ENCODE assay signal across 7 mouse cellular contexts in the genomic region with DNA sequence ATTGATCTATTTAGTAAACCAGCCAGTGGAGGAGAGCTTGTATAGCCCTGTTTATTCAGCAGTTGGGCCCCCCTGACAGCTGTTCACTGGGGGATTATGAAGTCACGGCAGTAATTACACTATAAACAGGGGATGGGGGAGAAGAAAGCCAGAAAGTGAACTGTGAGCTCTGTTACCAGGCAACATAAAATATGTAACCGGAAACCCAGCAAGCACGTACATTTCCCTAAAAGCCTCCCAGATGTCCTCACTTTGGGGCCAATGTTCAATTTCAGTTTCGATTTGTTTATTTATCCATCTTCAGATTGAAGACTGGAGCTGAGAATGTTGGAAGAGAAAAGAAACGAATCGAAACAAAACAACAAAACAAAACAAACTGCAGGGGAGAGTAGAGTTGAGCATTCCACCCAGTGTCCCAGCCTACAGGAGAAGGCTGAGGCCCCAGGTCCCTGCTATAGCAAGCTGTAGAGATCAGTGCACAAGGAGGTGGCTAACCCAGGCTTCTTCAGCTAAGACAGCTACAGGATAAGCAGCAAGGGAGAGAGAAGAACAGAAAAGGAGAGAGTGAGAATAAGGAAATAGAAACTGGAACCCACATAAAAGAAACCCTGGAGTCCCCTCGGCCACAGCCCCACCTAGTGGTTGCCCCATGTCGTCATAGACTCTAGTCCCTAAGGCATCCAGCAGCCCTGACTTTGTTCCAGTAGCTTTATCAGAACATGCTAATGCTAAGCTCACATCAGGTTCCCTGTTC.
DNase-seq lines count a peak whose midpoint lies in the region; ATAC-seq and TF ChIP-seq lines count a peak whose summit lies in the region.

No protein-coding gene starts in this region.

- H3K4me2 ChIP-seq in CH12.LX (ENCODE audit: insufficient read depth, low read depth, poor library complexity, severe bottlenecking), result peak overlapping the region; percentile 99
- H3K4me2 ChIP-seq in forebrain, embryonic 15.5 days (replicated peaks), result no peak overlapping the region
- no peak overlapping the region for H3K4me2 ChIP-seq in hindbrain, embryonic 15.5 days

- peak overlapping the region; percentile 38 to 69 (median 55) for H3K4me3 ChIP-seq in CH12.LX (replicated peaks in 1 of 3; ENCODE audit: low read depth in 2 of 3, low read length in 2 of 3, poor library complexity in 1 of 3)
- no peak overlapping the region for H3K4me3 ChIP-seq in forebrain, embryonic 15.5 days
- H3K4me3 ChIP-seq in hindbrain, embryonic 15.5 days, result no peak overlapping the region
- no peak overlapping the region for H3K4me3 ChIP-seq in limb, embryonic 10.5 days
- H3K4me3 ChIP-seq in spleen, adult 2 months (ENCODE audit: extremely low read depth, insufficient read depth, insufficient read length), result peak overlapping the region; percentile 57

- TF ChIP-seq EP300 in CH12.LX (IDR thresholded peaks at IDR 0.05; ENCODE audit: low read length), result peak; percentile 60

- peak; percentile 76 for TF ChIP-seq RAD21 in CH12.LX (IDR thresholded peaks at IDR 0.05; ENCODE audit: low read depth, low read length)

- H3K27me3 ChIP-seq in CH12.LX (replicated peaks), result no peaks in the 10 kb centered on the region
- no peaks in the 10 kb centered on the region for H3K27me3 ChIP-seq in forebrain, embryonic 15.5 days
- H3K27me3 ChIP-seq in hindbrain, embryonic 15.5 days, result no peaks in the 10 kb centered on the region
- H3K27me3 ChIP-seq in limb, embryonic 10.5 days (ENCODE audit: low read depth, poor library complexity, severe bottlenecking), result no peaks in the 10 kb centered on the region
- H3K27me3 ChIP-seq in spleen, adult 2 months (ENCODE audit: control insufficient read depth, insufficient read depth, low read length), result no peaks in the 10 kb centered on the region

- WGBS in forebrain, embryonic 15.5 days, result 44% methylated on average over 8 of the region's 8 CpGs
- WGBS in hindbrain, embryonic 15.5 days, result 45% methylated on average over 8 of the region's 8 CpGs
- WGBS in limb, embryonic 10.5 days, result 51% methylated on average over 8 of the region's 8 CpGs
- 4% methylated on average over 8 of the region's 8 CpGs for WGBS in spleen, adult 2 months

- H3K27ac ChIP-seq in CH12.LX (ENCODE audit: insufficient read depth, low read depth), result no peak overlapping the region
- no peak overlapping the region for H3K27ac ChIP-seq in forebrain, embryonic 15.5 days (replicated peaks)
- H3K27ac ChIP-seq in hindbrain, embryonic 15.5 days (replicated peaks), result no peak overlapping the region
- peak overlapping the region; percentile 58; the same call in 1 of the 2 replicates for H3K27ac ChIP-seq in limb, embryonic 10.5 days
- peak overlapping the region; percentile 82 for H3K27ac ChIP-seq in spleen, adult 2 months (ENCODE audit: insufficient read depth, low read length)

- TF ChIP-seq CTCF in CH12.LX (conservative IDR thresholded peaks at IDR 0.05 in 1 of 2, IDR thresholded peaks at IDR 0.05 in 1 of 2; ENCODE audit: low read depth in 2 of 2, low read length in 2 of 2), result peak; percentile 70 to 81
- peak; percentile 60; the same call in 1 of the 2 replicates for TF ChIP-seq CTCF in spleen, adult 2 months (IDR thresholded peaks at IDR 0.05; ENCODE audit: extremely low read depth, insufficient read depth, insufficient read length, insufficient replicate concordance)

- no peak for TF ChIP-seq POLR2A in CH12.LX (IDR thresholded peaks at IDR 0.05; ENCODE audit: low read depth, low read length)
- TF ChIP-seq POLR2A in spleen, adult 2 months (IDR thresholded peaks at IDR 0.05; ENCODE audit: low read depth, low read length), result no peak

- in situ Hi-C loops in CH12.LX (cut with MboI; ENCODE audit: low pct_ligation_motif_present, low pct_unique_long_range_greater_than_20kb, low sequenced_read_pairs), result no loop called here

- H3K4me1 ChIP-seq in CH12.LX (ENCODE audit: control insufficient read depth in 1 of 2, insufficient read depth in 2 of 2), result peaks cover 0 to 7% of the 10 kb centered on the region in 2 experiments; a peak in 2 of 4 replicates
- peaks cover 7% of the 10 kb centered on the region for H3K4me1 ChIP-seq in forebrain, embryonic 15.5 days
- H3K4me1 ChIP-seq in hindbrain, embryonic 15.5 days (replicated peaks), result peaks cover 13% of the 10 kb centered on the region
- peaks cover 32% of the 10 kb centered on the region for H3K4me1 ChIP-seq in limb, embryonic 10.5 days
- no peaks in the 10 kb centered on the region for H3K4me1 ChIP-seq in spleen, adult 2 months (ENCODE audit: control insufficient read depth, insufficient read depth, insufficient read length)

- peak; percentile 48; the same call in 1 of the 2 replicates for ATAC-seq in forebrain, embryonic 15.5 days (replicated peaks)
- ATAC-seq in hindbrain, embryonic 15.5 days (ENCODE audit: low FRiP score, low read depth), result peak; percentile 63; the same call in 1 of the 2 replicates

- no peaks in the 10 kb centered on the region for H3K9me3 ChIP-seq in CH12.LX (replicated peaks; ENCODE audit: low read length)
- H3K9me3 ChIP-seq in forebrain, embryonic 15.5 days, result no peaks in the 10 kb centered on the region
- no peaks in the 10 kb centered on the region for H3K9me3 ChIP-seq in hindbrain, embryonic 15.5 days
- no peaks in the 10 kb centered on the region for H3K9me3 ChIP-seq in limb, embryonic 10.5 days (replicated peaks)

- H3K79me2 ChIP-seq in CH12.LX (replicated peaks; ENCODE audit: control insufficient read depth, extremely low read depth, insufficient read depth, poor library complexity, severe bottlenecking), result no peaks in the 10 kb centered on the region

- dilution Hi-C loops in CH12.LX (cut with MboI; ENCODE audit: extremely low pct_ligation_motif_present, extremely low pct_unique_long_range_greater_than_20kb, low sequenced_read_pairs), result no loop called here

- peak; percentile 88 for DNase-seq in CH12.LX (ENCODE audit: extremely low read depth)
- peak; percentile 67 to 70 for DNase-seq in adrenal gland, adult 18-20 months (ENCODE audit: low spot score in 2 of 2)
- peak; percentile 37 for DNase-seq in limb, embryonic 10.5 days (ENCODE audit: low spot score)
- peak; percentile 27 for DNase-seq in mesoderm, embryonic 11.5 days (ENCODE audit: low read depth, low spot score)
- DNase-seq in spleen, adult 2 months (ENCODE audit: low read depth in 1 of 2, low spot score in 2 of 2), result peak; percentile 58 to 74

- peak overlapping the region; percentile 96 for H3K9ac ChIP-seq in CH12.LX (ENCODE audit: insufficient read depth, low read depth)
- no peak overlapping the region for H3K9ac ChIP-seq in forebrain, embryonic 15.5 days (replicated peaks)
- H3K9ac ChIP-seq in hindbrain, embryonic 15.5 days, result no peak overlapping the region

- H3K36me3 ChIP-seq in CH12.LX (replicated peaks in 1 of 2; ENCODE audit: control insufficient read depth in 1 of 2, insufficient read depth in 1 of 2, low read length in 1 of 2), result no peaks in the 10 kb centered on the region
- no peaks in the 10 kb centered on the region for H3K36me3 ChIP-seq in forebrain, embryonic 15.5 days
- no peaks in the 10 kb centered on the region for H3K36me3 ChIP-seq in hindbrain, embryonic 15.5 days
- H3K36me3 ChIP-seq in limb, embryonic 10.5 days, result no peaks in the 10 kb centered on the region
- H3K36me3 ChIP-seq in spleen, adult 2 months (ENCODE audit: control insufficient read depth, insufficient read depth, low read length), result no peaks in the 10 kb centered on the region

TF ChIP-seq in CH12.LX, 34 proteins besides CTCF, POLR2A, EP300 and RAD21:
- peak; percentile 75 for TF ChIP-seq SMC3 (IDR thresholded peaks at IDR 0.05; ENCODE audit: low read depth, low read length)
- TF ChIP-seq HCFC1 (IDR thresholded peaks at IDR 0.05; ENCODE audit: low read depth, low read length), result no peak
- no peak for TF ChIP-seq NRF1 (IDR thresholded peaks at IDR 0.05; ENCODE audit: low read depth, low read length)
- TF ChIP-seq KAT2A (IDR thresholded peaks at IDR 0.05; ENCODE audit: insufficient replicate concordance, low read length), result no peak
- peak; percentile 38; the same call in 1 of the 2 replicates for TF ChIP-seq MEF2A (IDR thresholded peaks at IDR 0.05; ENCODE audit: borderline replicate concordance, low read depth, low read length)
- TF ChIP-seq TCF12 (IDR thresholded peaks at IDR 0.05; ENCODE audit: low read depth, low read length), result peak; percentile 47; the same call in 1 of the 2 replicates
- peak; percentile 63 for TF ChIP-seq ETS1 (conservative IDR thresholded peaks at IDR 0.05; ENCODE audit: low read depth, low read length)
- peak; percentile 47; the same call in 1 of the 2 replicates for TF ChIP-seq ELF1 (IDR thresholded peaks at IDR 0.05; ENCODE audit: low read depth, low read length)
- peak; percentile 46; the same call in 1 of the 2 replicates for TF ChIP-seq IRF4 (IDR thresholded peaks at IDR 0.05; ENCODE audit: low read depth, low read length)
- peak; percentile 54 for TF ChIP-seq BHLHE40 (IDR thresholded peaks at IDR 0.05; ENCODE audit: low read depth, low read length)
- no peak for TF ChIP-seq GABPA (IDR thresholded peaks at IDR 0.05; ENCODE audit: insufficient replicate concordance, low read depth, low read length)

Comparison
In these comparisons a context has a peak if more than half of its experiments do, and no peak if none do; other contexts are left out.
1. DNase-seq: peak in every context shown above with its lines; median percentile 88 in CH12.LX; 68 in adrenal gland, adult 18-20 months; 66 in spleen, adult 2 months; 37 in limb, embryonic 10.5 days; 27 in mesoderm, embryonic 11.5 days.
2. H3K27ac ChIP-seq: peak in limb, embryonic 10.5 days (single experiment) and spleen, adult 2 months (single experiment); none in CH12.LX (single experiment), forebrain, embryonic 15.5 days (single experiment) and hindbrain, embryonic 15.5 days (single experiment).
3. H3K4me3 ChIP-seq: peak in CH12.LX (3 of 3) and spleen, adult 2 months (single experiment); none in forebrain, embryonic 15.5 days (single experiment), hindbrain, embryonic 15.5 days (single experiment) and limb, embryonic 10.5 days (single experiment).